Mouse (Mus musculus) R1 (cell line): ENCODE measurements at regions not wholly inside any gene's neighbourhood (a gene's known extent, or its start where the extent isn't known, plus 50 kb on each side); places are given as distances from the start of the nearest gene placed in this dataset.
"Not testable (repeated sequence)": the region's sequence is repeated elsewhere in the genome, so short reads cannot be mapped to it uniquely, and the experiment has no call there.

ENCODE experiments used
- DNase-seq: peaks from one replicate; pipeline ENCODE4 v3.0.0-alpha.2; 2018; ENCODE audit warnings: low read depth, low spot score

GRCm38 (mm10) chr12:11881809-11882208 is 380.1 kb upstream of the Fam49a start:
- DNase-seq: not testable (repeated sequence)

- no peak for DNase-seq
Measured at GRCm38 (mm10) chr12:11887291-11887690, 374.6 kb upstream of the Fam49a start.

GRCm38 (mm10) chr12:11899031-11899430 is 362.9 kb upstream of the Fam49a start:
- DNase-seq: no peak

- no peak for DNase-seq
Measured at GRCm38 (mm10) chr12:11906588-11906987, 355.4 kb upstream of the Fam49a start.
